Mouse (Mus musculus): ENCODE data around the gene Ephx1. TPM values are rescaled to one million over a fixed set of nuclear protein-coding genes. Genes with fewer than 3 reads are reported as not detected.

Gene Ephx1
- polyA plus RNA-seq (2012; rRNA removed) = 22.7 TPM in 2 replicates

DNA sequence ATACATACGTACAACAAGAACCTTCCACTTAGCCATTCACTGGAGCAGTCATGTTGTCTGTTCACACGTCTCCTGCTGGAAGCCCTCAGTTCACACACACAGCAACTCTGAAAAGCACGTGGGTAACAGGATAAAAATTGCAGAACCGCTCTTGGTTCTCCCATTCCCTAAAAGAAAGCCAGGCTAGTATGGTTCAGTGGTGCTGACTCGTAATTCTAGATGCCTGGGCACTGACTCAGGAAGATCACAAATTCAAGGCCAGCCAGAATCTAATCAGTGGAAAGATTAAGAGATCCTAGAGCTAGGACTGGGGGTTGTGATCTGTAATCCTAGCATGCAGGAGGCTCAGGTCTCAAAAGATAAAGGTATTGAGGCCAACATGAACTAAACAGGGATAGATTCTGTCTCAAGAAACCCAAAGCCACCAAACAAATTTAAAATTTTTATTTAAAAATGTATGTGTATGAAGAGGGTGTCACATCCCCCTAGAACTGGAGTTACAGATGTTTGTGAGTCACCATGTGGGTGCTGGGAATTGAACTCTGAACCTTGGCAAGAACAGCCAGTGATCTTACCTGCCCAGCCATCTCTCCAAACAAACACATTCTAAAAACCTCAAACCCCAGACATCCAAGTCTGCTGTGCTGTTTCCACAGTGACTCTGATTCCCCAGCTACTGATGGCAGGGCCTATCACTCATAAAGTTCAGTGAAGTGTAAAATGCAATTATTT is at the start of gene Ephx1:
TSS of gene Ephx1 (minus strand) at position 149 of the 732 bp plus-strand sequence.

GRCm38 (mm10) chr1:181050937-181051336 is 30.2 kb upstream of the Ephx1 start, which contains the start of gene 9130409I23Rik:
Gene 9130409I23Rik, plus strand, starts transcription at chr1:181051237.

DNA sequence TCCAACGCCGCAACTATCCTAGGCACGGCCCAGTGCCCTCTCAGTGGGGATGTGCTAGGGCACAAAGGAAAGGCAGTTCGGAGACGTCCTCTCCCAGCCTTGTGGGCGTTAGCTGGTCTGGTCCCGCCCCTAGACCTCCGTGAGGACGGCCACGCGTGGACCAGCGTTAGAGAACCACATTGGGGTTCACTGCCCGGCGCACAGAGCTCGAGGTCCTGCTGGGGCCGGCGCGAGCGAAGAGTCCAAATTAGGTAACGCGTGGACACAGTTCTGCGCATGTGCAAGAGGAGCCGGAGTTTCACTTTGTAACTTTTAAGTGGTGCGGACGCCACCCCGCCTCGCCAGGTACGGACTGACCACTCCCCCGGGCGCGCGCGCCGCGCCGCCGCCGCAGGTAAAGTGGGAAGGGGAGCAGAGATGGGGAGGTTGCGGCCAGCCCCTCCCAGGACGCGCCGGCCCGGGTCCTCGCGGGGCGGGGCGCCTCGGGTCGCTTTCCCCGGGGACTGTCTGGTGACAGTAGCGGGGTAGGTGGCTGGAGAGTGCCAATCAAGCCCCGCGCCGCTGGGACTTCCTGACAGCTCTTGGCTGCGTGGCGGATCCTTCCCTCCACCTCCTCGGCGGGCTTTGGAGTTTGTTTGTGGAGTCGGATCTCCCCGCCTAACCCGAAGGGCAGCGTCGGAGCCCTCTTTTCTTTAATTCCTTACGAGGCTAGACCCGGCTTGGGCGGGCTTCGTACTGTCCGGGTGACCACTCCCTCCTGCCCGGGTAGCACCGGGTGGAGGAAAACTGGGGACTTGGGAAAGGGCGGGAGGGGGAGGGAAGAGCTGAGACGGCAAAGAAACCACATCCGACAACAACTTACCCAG is 78.3 kb downstream of the Ephx1 start, which contains the start of gene Tmem63a:
TSS of gene Tmem63a (plus strand) at position 179 of the 866 bp plus-strand sequence.

DNA sequence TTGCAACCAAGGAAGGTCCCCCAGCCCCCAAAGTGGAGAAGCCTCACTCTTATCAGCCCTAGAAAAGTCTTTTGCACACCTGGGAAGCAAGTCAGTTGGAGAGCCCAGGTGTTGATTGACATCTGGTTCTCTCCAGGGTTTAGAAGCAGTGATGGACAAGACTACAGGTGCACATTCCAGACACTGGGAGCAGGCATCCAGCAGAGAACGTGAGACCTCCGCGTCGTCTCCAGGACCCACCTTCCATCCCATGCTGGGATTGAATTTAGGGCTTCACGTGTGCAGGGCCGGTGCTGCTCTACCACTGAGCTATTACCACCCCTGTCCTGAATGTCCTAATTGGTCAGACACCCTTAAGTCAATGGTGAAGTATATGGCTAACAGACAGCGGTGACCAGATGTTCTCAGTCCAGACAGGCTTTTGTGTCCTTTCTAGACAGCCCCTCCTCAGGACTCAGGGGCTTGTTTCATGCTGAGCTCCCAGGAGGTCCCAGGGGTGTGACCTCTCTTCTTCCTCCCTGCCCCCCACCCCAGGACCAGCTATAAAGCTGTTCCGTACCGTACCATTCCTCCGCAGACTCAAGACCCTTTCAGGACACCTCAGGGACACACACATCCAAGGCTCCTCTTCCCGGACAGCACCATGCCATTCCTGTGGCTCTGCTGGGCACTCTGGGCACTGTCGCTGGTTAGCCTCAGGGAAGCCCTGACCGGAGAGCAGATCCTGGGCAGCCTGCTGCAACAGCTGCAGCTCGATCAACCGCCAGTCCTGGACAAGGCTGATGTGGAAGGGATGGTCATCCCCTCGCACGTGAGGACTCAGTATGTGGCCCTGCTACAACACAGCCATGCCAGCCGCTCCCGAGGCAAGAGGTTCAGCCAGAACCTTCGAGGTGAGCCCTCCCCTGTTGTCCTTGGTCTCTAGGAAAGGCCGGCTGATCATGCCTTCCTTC is 86.0 kb downstream of the Ephx1 start, which contains the start of gene Lefty1:
TSS of gene Lefty1 (plus strand) at position 556 of the 953 bp plus-strand sequence.

Other genes starting within 250 kb of the Ephx1 start
- gene H3f3a, start 207.0 kb downstream of the Ephx1 start, polyA plus RNA-seq (2012; rRNA removed) = 239 and 316 TPM in 2 replicates
- gene Sde2, start 169.8 kb downstream of the Ephx1 start, polyA plus RNA-seq (2012; rRNA removed) = 5.8 and 6.5 TPM in 2 replicates
- gene Lefty2, start 127.8 kb downstream of the Ephx1 start, polyA plus RNA-seq (2012; rRNA removed) = not detected in 2 replicates
- 47.6 and 53.9 TPM in 2 replicates for gene Pycr2, start 116.6 kb downstream of the Ephx1 start, polyA plus RNA-seq (2012; rRNA removed)
- gene Lefty1, start 85.9 kb downstream of the Ephx1 start, polyA plus RNA-seq (2012; rRNA removed) = 24.5 and 35.0 TPM in 2 replicates
- 143 and 149 TPM in 2 replicates for gene Tmem63a, start 78.6 kb downstream of the Ephx1 start, polyA plus RNA-seq (2012; rRNA removed)
- not detected in 2 replicates for gene 9130409I23Rik, start 30.3 kb upstream of the Ephx1 start, polyA plus RNA-seq (2012; rRNA removed)
- 5.4 and 5.9 TPM in 2 replicates for gene Nvl, start 123.3 kb upstream of the Ephx1 start, polyA plus RNA-seq (2012; rRNA removed)
- 11.2 and 13.1 TPM in 2 replicates for gene Cnih4, start 123.8 kb upstream of the Ephx1 start, polyA plus RNA-seq (2012; rRNA removed)
- 31.5 and 32.3 TPM in 2 replicates for gene Wdr26, start 191.1 kb upstream of the Ephx1 start, polyA plus RNA-seq (2012; rRNA removed)